Mouse (Mus musculus) limb, embryonic 12.5 days (tissue): Measurements from ENCODE around the gene Col20a1. TPM values are rescaled to one million over a fixed set of nuclear protein-coding genes. Genes with fewer than 3 reads are reported as not detected.

Experiments used
- ATAC-seq: fragments of 200-750 bp; cut with Nextera tagmentation; 2 replicates; pipeline ENCODE4 v1.8.0; 2017; ENCODE audit warnings: low read depth, moderate TSS enrichment; ENCODE audit not compliant: insufficient number of reproducible peaks, insufficient read depth, low FRiP score, low TSS enrichment
- H3K27ac ChIP-seq: fragments of 300-500 bp; sonication (generic); 2 replicates; pipeline ENCODE4 v1.5.1; 2016; ENCODE audit warnings: mild to moderate bottlenecking, moderate library complexity
- H3K27me3 ChIP-seq: fragments of 300-500 bp; sonication (generic); 2 replicates; pipeline ENCODE4 v1.6.1; 2016; ENCODE audit warnings: mild to moderate bottlenecking, moderate library complexity
- H3K36me3 ChIP-seq: fragments of 300-500 bp; sonication (generic); 2 replicates; pipeline ENCODE4 v1.6.1; 2016; ENCODE audit warnings: mild to moderate bottlenecking, moderate library complexity
- H3K4me1 ChIP-seq: fragments of 300-500 bp; sonication (generic); replicated peaks from 2 replicates; pipeline ENCODE4 v1.6.1; 2016
- H3K4me2 ChIP-seq: fragments of 300-500 bp; sonication (generic); 2 replicates; pipeline ENCODE4 v1.6.1; 2016; ENCODE audit warnings: mild to moderate bottlenecking, moderate library complexity
- H3K4me3 ChIP-seq: fragments of 300-500 bp; sonication (generic); replicated peaks from 2 replicates; pipeline ENCODE4 v1.5.1; 2016; ENCODE audit warnings: mild to moderate bottlenecking
- H3K9ac ChIP-seq: fragments of 300-500 bp; sonication (generic); replicated peaks from 2 replicates; pipeline ENCODE4 v1.6.1; 2016; ENCODE audit warnings: mild to moderate bottlenecking, moderate library complexity
- H3K9me3 ChIP-seq: fragments of 300-500 bp; sonication (generic); 2 replicates; pipeline ENCODE4 v1.6.1; 2016; ENCODE audit warnings: mild to moderate bottlenecking, moderate library complexity
- WGBS: fragments of 180-500 bp; shearing (Covaris S2); methylation state at CpG from one replicate; pipeline ENCODE4 v1.1.7; 2016; 5-methylcytosine and 5-hydroxymethylcytosine counted together
- polyA plus RNA-seq: library from polyadenylated mRNA; unstranded; fragments of >200 nt; fragmentation: Nextera tagmentation; extraction: Ambion mirVana; gene quantifications from 2 replicates; pipeline ENCODE4 v1.2.1, GENCODE M21; 2016

Col20a1 gene
- polyA plus RNA-seq, 1 experiment from 2014 or later = 0.64 TPM

DNA sequence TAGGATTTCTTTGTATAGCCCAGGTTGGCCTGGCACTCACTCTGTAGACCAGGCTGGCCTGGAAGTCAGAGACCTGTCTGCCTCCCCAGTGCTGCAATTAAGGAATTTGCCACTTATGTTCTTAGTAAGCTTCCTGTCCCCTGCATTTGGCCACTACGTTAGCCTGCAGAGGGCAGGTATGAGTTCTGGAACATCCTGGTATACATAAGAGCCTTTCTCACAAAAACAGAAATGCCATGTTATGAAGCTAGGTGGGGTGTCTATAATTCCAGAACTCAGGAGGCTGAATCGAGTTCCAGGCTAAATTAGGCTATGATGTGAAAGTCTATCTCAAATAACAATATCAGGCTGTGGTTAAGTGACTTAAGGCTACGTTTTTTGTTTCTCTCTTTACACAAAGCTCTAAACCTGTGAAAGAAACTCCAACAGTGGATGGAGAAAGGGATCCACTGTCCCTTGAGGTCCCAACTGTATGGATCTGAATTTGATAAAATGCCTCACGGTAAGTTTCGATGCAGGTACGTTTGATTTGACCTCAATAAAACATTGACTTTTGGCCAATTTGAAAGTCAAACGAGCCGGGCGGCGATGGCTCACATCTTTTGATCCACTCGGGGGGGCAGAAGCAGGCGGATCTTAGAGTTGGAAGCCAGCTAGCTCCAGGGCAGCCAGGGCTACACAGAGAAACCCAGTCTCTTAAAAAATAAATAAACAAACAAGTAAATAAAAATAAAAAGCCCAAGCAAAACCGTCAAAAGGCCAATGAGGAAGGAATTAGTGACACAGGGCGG, 20.0 kb upstream of the Col20a1 start:
- Histone ChIP-seq H3K9me3 (no peaks in the 10 kb centered on the region), H3K4me1 (peaks cover 14% of the 10 kb centered on the region), H3K27me3 (no peaks in the 10 kb centered on the region), H3K36me3 (peaks cover 25% of the 10 kb centered on the region), H3K9ac (peak overlapping the region; percentile 83), H3K27ac (peak overlapping the region; percentile 80), H3K4me2 (peak overlapping the region; percentile 85), H3K4me3 (peak overlapping the region; percentile 88)
- 12% methylated on average over 14 of the region's 14 CpGs for WGBS
- no peak for ATAC-seq

- WGBS = under 1% methylated on average over 57 of the region's 57 CpGs
- Histone ChIP-seq H3K36me3 (peaks cover 34% of the 10 kb centered on the region), H3K9ac (peak within 1 kb of the TSS; percentile 83), H3K27ac (peak within 1 kb of the TSS; percentile 80), H3K27me3 (no peaks in the 10 kb centered on the region), H3K4me3 (peak within 1 kb of the TSS; percentile 88), H3K4me1 (peaks cover 14% of the 10 kb centered on the region), H3K4me2 (peak within 1 kb of the TSS; percentile 85), H3K9me3 (no peaks in the 10 kb centered on the region)
- peak; percentile 76; the same call in 1 of the 2 replicates for ATAC-seq
Measured at GRCm38 (mm10) chr2:180967010-180967763, 19.1 kb upstream of the Col20a1 start, which contains the start of gene Arfgap1. Gene Arfgap1, plus strand, starts transcription at chr2:180967225.

DNA sequence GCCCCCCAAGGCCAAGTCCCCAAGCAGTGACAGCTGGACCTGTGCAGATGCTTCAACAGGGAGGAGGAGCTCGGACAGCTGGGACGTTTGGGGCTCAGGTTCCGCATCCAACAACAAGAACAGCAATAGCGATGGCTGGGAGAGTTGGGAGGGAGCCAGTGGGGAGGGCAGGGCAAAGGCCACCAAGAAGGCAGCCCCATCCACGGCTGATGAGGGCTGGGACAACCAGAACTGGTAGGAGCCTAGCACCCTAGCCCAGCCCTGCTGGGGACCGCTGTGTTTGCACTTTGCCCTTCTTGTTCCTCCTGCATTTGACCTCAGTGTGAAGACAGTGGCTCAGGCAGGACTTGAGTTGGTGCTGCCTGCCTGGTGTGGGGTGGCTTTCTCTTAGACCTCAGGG, 5.2 kb upstream of the Col20a1 start:
- H3K9me3 ChIP-seq = no peaks in the 10 kb centered on the region
- no peaks in the 10 kb centered on the region for H3K4me1 ChIP-seq
- H3K27me3 ChIP-seq = no peaks in the 10 kb centered on the region
- 89% methylated on average over 6 of the region's 6 CpGs for WGBS
- ATAC-seq = no peak
- no peak overlapping the region for H3K9ac ChIP-seq
- no peak overlapping the region for H3K4me3 ChIP-seq
- no peak overlapping the region for H3K4me2 ChIP-seq
- H3K36me3 ChIP-seq = peaks cover 79% of the 10 kb centered on the region
- H3K27ac ChIP-seq = no peak overlapping the region

- Histone ChIP-seq H3K4me2 (no peak overlapping the region), H3K9me3 (no peaks in the 10 kb centered on the region), H3K4me1 (no peaks in the 10 kb centered on the region), H3K9ac (no peak overlapping the region), H3K27ac (no peak overlapping the region), H3K4me3 (no peak overlapping the region), H3K36me3 (peaks cover 34% of the 10 kb centered on the region), H3K27me3 (no peaks in the 10 kb centered on the region)
- no peak for ATAC-seq
- 90% methylated on average over 2 of the region's 2 CpGs for WGBS
Measured at GRCm38 (mm10) chr2:180985635-180986034, 700 bp upstream of the Col20a1 start.

GRCm38 (mm10) chr2:180987001-180987400, 666 bp downstream of the Col20a1 start:
- Histone ChIP-seq H3K4me2 (no peak overlapping the region), H3K9me3 (no peaks in the 10 kb centered on the region), H3K4me3 (no peak overlapping the region), H3K27me3 (no peaks in the 10 kb centered on the region), H3K4me1 (no peaks in the 10 kb centered on the region), H3K9ac (no peak overlapping the region), H3K36me3 (peaks cover 21% of the 10 kb centered on the region), H3K27ac (peak overlapping the region; percentile 42; the same call in 1 of the 2 replicates)
- WGBS = 83% methylated on average over 1 of the region's 1 CpGs
- no peak for ATAC-seq

GRCm38 (mm10) chr2:180987432-180988030, 1.2 kb downstream of the Col20a1 start:
- 70% methylated on average over 5 of the region's 5 CpGs for WGBS
- peak; percentile 15; the same call in 1 of the 2 replicates for ATAC-seq
- H3K4me3 ChIP-seq = no peak overlapping the region
- no peaks in the 10 kb centered on the region for H3K27me3 ChIP-seq
- peak overlapping the region; percentile 42; the same call in 1 of the 2 replicates for H3K27ac ChIP-seq
- H3K36me3 ChIP-seq = peaks cover 15% of the 10 kb centered on the region
- H3K9ac ChIP-seq = no peak overlapping the region
- no peaks in the 10 kb centered on the region for H3K4me1 ChIP-seq
- H3K9me3 ChIP-seq = no peaks in the 10 kb centered on the region
- H3K4me2 ChIP-seq = no peak overlapping the region

GRCm38 (mm10) chr2:180988347-180988913, 2.1 kb downstream of the Col20a1 start:
- H3K27me3 ChIP-seq = no peaks in the 10 kb centered on the region
- H3K4me3 ChIP-seq = no peak overlapping the region
- no peak overlapping the region for H3K27ac ChIP-seq
- no peak for ATAC-seq
- H3K9me3 ChIP-seq = no peaks in the 10 kb centered on the region
- 82% methylated on average over 3 of the region's 3 CpGs for WGBS
- H3K4me2 ChIP-seq = no peak overlapping the region
- H3K4me1 ChIP-seq = no peaks in the 10 kb centered on the region
- no peak overlapping the region for H3K9ac ChIP-seq
- H3K36me3 ChIP-seq = peaks cover 6% of the 10 kb centered on the region; the same call in 1 of the 2 replicates

DNA sequence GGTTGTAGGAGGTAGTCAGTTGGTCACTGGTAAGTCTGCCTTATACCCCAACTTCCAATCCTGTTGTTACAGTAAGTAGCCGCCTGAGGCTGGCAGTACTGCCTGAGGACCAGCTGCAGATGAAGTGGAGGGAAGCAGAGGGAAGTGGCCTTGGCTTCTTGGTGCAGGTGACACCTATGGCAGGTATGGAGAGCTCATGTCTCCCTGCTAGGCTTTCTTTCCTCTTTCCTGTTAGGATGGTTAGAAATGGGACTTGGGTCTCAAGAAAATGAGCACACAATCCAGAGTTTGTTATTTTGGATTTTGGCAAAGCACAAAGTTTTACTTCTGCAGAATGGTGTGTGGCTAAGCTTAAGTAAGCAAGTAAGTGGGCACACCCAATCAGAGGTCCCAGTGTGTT, 2.6 kb downstream of the Col20a1 start:
- H3K27ac ChIP-seq = no peak overlapping the region
- H3K4me2 ChIP-seq = no peak overlapping the region
- H3K4me3 ChIP-seq = no peak overlapping the region
- no peaks in the 10 kb centered on the region for H3K27me3 ChIP-seq
- no peak overlapping the region for H3K9ac ChIP-seq
- no peaks in the 10 kb centered on the region for H3K9me3 ChIP-seq
- H3K4me1 ChIP-seq = no peaks in the 10 kb centered on the region
- H3K36me3 ChIP-seq = peaks cover 2% of the 10 kb centered on the region; the same call in 1 of the 2 replicates
- ATAC-seq = no peak
- 79% methylated on average over 1 of the region's 1 CpGs for WGBS

GRCm38 (mm10) chr2:180990347-180990746, 4.0 kb downstream of the Col20a1 start:
- H3K4me3 ChIP-seq = no peak overlapping the region
- H3K4me2 ChIP-seq = no peak overlapping the region
- H3K9me3 ChIP-seq = no peaks in the 10 kb centered on the region
- no peak overlapping the region for H3K9ac ChIP-seq
- no peak overlapping the region for H3K27ac ChIP-seq
- H3K4me1 ChIP-seq = no peaks in the 10 kb centered on the region
- WGBS = 76% methylated on average over 4 of the region's 4 CpGs
- no peaks in the 10 kb centered on the region for H3K27me3 ChIP-seq
- H3K36me3 ChIP-seq = no peaks in the 10 kb centered on the region
- ATAC-seq = no peak

DNA sequence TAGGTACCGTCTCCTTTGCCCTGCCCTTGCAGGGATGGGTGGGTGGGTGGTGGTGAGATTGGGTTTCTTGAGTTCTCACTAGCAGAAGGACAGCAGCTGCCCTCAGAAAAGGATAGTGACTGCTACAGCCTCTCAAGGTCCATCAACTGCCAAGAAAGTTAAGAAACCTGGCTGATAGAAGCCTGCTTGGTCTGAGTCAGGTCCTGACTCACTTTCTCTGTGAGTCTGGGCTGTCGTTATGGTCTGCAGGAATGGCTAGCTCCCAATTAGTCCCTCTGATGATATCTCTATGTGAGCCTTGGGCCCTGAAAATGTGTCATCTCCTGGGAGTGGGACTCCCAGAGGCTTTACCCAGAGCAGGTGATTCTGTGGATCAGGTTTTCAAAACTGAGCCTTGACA, 8.0 kb downstream of the Col20a1 start:
- no peak overlapping the region for H3K4me2 ChIP-seq
- H3K27me3 ChIP-seq = no peaks in the 10 kb centered on the region

GRCm38 (mm10) chr2:180995457-180995856, 9.1 kb downstream of the Col20a1 start:
- Histone ChIP-seq H3K36me3 (no peaks in the 10 kb centered on the region), H3K4me1 (no peaks in the 10 kb centered on the region), H3K27me3 (no peaks in the 10 kb centered on the region), H3K4me2 (no peak overlapping the region), H3K27ac (no peak overlapping the region), H3K4me3 (no peak overlapping the region), H3K9me3 (no peaks in the 10 kb centered on the region), H3K9ac (no peak overlapping the region)
- 84% methylated on average over 4 of the region's 4 CpGs for WGBS
- no peak for ATAC-seq

More for the DNA sequence above, 8.0 kb downstream of the Col20a1 start:
- Histone ChIP-seq H3K36me3 (no peaks in the 10 kb centered on the region), H3K27ac (no peak overlapping the region), H3K4me3 (no peak overlapping the region), H3K9me3 (no peaks in the 10 kb centered on the region), H3K9ac (no peak overlapping the region), H3K4me1 (no peaks in the 10 kb centered on the region)
- ATAC-seq = no peak
- 86% methylated on average over 2 of the region's 2 CpGs for WGBS
